Mouse (Mus musculus) embryonic facial prominence, embryonic 13.5 days (tissue): Measurements from ENCODE around the gene Ppm1b. TPM values are rescaled to one million over a fixed set of nuclear protein-coding genes. Genes with fewer than 3 reads are reported as not detected.

ENCODE experiments used
- polyA plus RNA-seq: library from polyadenylated mRNA; unstranded; fragments of >200 nt; fragmentation: Nextera tagmentation; extraction: Ambion mirVana; gene quantifications from 2 replicates; pipeline ENCODE4 v1.2.1, GENCODE M21; 2015

The Ppm1b gene
- polyA plus RNA-seq, 1 experiment from 2014 or later: 70.9 TPM

Other genes starting within 250 kb of the Ppm1b start
- gene Lrpprc, start 166.0 kb upstream of the Ppm1b start, polyA plus RNA-seq: 41.1 and 44.8 TPM in 2 replicates
- gene Slc3a1, start 71.6 kb downstream of the Ppm1b start, polyA plus RNA-seq: 0.37 and 0.81 TPM in 2 replicates
- 26.0 and 28.5 TPM in 2 replicates for gene Prepl, start 133.5 kb downstream of the Ppm1b start, polyA plus RNA-seq
- 16.3 and 16.4 TPM in 2 replicates for gene Camkmt, start 133.8 kb downstream of the Ppm1b start, polyA plus RNA-seq